Mouse (Mus musculus) Patski (cell line): ENCODE data around the gene Zfp72. TPM values are rescaled to one million over a fixed set of nuclear protein-coding genes. Genes with fewer than 3 reads are reported as not detected.

Experiments used
- ATAC-seq: fragments of 100-300 bp; one replicate; pipeline ENCODE4 v1.8.0; 2021
- CTCF ChIA-PET: fragments of 350-600 bp; sonication (Branson Sonifier 250); formaldehyde crosslinking; loops from one replicate; lab custom pipeline; 2022; ENCODE audit warnings: inconsistent platforms; lab: Charles Lee
- POLR2A ChIA-PET: fragments of 350-600 bp; sonication (Branson Sonifier 250); formaldehyde crosslinking; loops from one replicate; lab custom pipeline; 2022; ENCODE audit warnings: antibody characterized with exemption, inconsistent platforms; lab: Charles Lee
- DNase-seq: peaks from one replicate; pipeline ENCODE4 v3.0.0-alpha.2; 2011; ENCODE audit warnings: low read depth, low spot score
- H3K27me3 ChIP-seq: fragments of 371-371 bp; one replicate; pipeline ENCODE4 v1.5.1; 2021
- CTCF ChIP-seq: fragments of 100-300 bp; IDR thresholded peaks from one replicate; pipeline ENCODE4 v1.5.1; 2021
- in situ Hi-C: fragments of 300-500 bp; cut with MboI; formaldehyde crosslinking; loops from 3 replicates; pipeline ENCODE4 v1.11.1; 2018; ENCODE audit warnings: low pct_unique_long_range_greater_than_20kb, mixed read lengths
- polyA plus RNA-seq: library from polyadenylated mRNA; unstranded; gene quantifications from one replicate; pipeline ENCODE4 v1.2.3, GENCODE M21; 2021

Gene Zfp72
- polyA plus RNA-seq, 1 experiment from 2014 or later: 5.7 TPM

GRCm38 (mm10) chr13:74362218-74362617 is 28.4 kb downstream of the Zfp72 start:
- no peak for TF ChIP-seq CTCF
- ChIA-PET CTCF (interaction anchor here (2.3 kb wide), 1 partner anchor 9 kb away, joined by 5 read pairs; no protein-coding TSS in a partner anchor), POLR2A (interaction anchor here (0.6 kb wide), 1 partner anchor 28 kb away, joined by 4 read pairs; the partner anchor contains the start of gene Zfp72)
- in situ Hi-C loops: no loop called here
- ATAC-seq (no peak), DNase-seq (no peak)
- H3K27me3 ChIP-seq: no peaks in the 10 kb centered on the region

DNA sequence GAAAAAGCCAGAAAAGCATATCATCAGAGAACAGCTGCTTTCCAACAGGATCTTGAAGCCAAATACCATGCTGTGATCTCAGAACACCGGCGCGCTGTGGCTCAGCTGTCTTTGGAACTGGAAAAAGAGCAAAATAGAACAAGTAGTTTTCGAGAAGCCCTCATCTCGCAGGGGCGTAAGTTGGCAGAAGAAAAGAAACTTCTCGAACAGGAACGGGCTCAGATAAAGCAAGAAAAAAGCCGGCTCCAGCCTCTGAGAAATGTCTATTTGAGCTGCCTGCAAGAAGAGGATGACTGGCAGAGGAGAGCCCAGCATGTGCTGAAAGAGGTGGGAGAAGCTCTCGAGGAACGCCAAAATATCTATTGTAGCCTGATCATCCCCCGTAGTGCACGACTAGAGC is 34.1 kb downstream of the Zfp72 start:
- ATAC-seq: no peak
- in situ Hi-C loops: no loop called here
- CTCF ChIA-PET: interaction anchor here (1.5 to 1.8 kb wide), 3 partner anchors 11 to 25 kb away, joined by 4 to 6 read pairs (median 4); no protein-coding TSS in a partner anchor
- TF ChIP-seq CTCF: no peak
- H3K27me3 ChIP-seq: no peaks in the 10 kb centered on the region
- POLR2A ChIA-PET: no interaction called here
- DNase-seq: no peak

GRCm38 (mm10) chr13:74350435-74350906 is 40.2 kb downstream of the Zfp72 start:
- TF ChIP-seq CTCF: no peak
- DNase-seq (no peak), ATAC-seq (no peak)
- in situ Hi-C loops: loop anchor here (5.0 kb wide), 1 partner anchor 172 kb away; no protein-coding TSS in a partner anchor
- ChIA-PET CTCF (interaction anchor here (1.4 kb wide), 1 partner anchor 10 kb away, joined by 3 read pairs; no protein-coding TSS in a partner anchor), POLR2A (interaction anchor here (0.6 to 1.0 kb wide), 2 partner anchors 8 to 31 kb away, joined by 3 to 9 read pairs; no protein-coding TSS in a partner anchor)
- no peaks in the 10 kb centered on the region for H3K27me3 ChIP-seq

DNA sequence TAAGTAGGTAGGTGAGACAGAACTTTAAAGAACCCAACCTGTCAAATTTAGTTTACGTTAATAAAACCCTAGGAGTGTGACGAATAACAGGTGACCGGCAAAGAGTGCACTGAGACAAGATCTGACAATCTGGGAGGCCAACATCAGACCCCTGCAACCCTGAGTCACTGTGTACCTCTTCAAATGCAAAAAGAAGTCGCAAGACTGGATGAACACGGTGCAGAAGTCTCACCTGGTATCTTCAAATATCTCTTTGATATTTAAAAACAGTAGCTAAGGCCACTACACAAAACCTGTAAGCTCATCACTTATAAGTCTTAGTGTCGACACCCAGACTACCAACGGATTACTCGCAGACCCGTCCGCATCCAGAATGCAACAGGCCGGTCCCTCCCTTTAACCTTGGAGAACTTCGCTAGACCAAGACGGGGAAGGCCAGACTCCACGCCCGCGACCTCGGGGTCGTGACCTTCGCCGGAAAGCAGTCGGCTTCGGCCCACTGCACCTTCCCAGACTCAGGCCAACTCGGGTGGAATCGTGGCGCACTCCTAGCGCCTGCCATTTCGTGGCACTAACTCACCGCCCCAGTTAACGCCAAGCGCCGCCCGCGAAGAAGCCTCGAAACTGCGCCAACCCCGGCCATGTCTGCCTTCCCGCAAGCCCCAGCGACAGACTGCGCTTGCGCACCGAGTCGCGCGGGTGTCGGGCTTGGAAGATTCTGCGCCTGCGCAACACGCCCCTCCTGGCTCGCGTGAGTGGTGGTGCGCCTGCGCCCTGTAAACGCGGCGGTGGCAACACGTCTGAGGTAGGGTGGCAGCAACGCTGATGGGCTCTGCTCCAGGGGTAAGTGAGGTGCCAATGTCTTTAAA is 40.8 kb downstream of the Zfp72 start, which contains the start of the genes Sdha and Ccdc127:
TSS of gene Sdha (minus strand) at position 715 of the 869 bp plus-strand sequence.
TSS of gene Ccdc127 (plus strand) at position 744 of the 869 bp plus-strand sequence.
- ChIA-PET POLR2A (interaction anchor here (0.6 to 1.0 kb wide), 2 partner anchors 7 to 31 kb away, joined by 3 to 9 read pairs; no protein-coding TSS in a partner anchor), CTCF (interaction anchor here (1.4 to 2.0 kb wide), 3 partner anchors 9 to 40 kb away, joined by 3 to 5 read pairs (median 3); partner anchors contain the start of gene Zfp72)
- TF ChIP-seq CTCF: no peak
- in situ Hi-C loops: loop anchor here (5.0 to 25.0 kb wide), 3 partner anchors 65 to 413 kb away; no protein-coding TSS in a partner anchor
- ATAC-seq (peak; percentile 94), DNase-seq (peak; percentile 73)
- no peaks in the 10 kb centered on the region for H3K27me3 ChIP-seq

GRCm38 (mm10) chr13:74341036-74341435 is 49.6 kb downstream of the Zfp72 start:
- DNase-seq: no peak
- in situ Hi-C loops: loop anchor here (10.0 to 25.0 kb wide), 2 partner anchors 74 to 421 kb away; no protein-coding TSS in a partner anchor
- peak; percentile 87 for TF ChIP-seq CTCF
- CTCF ChIA-PET: interaction anchor here (0.7 to 3.7 kb wide), 8 partner anchors 9 to 234 kb away, joined by 3 to 26 read pairs (median 4); partner anchors contain the start of genes Ccdc127, Pdcd6, Sdha and Zfp72
- peak; percentile 78 for ATAC-seq
- no peaks in the 10 kb centered on the region for H3K27me3 ChIP-seq
- POLR2A ChIA-PET: no interaction called here

DNA sequence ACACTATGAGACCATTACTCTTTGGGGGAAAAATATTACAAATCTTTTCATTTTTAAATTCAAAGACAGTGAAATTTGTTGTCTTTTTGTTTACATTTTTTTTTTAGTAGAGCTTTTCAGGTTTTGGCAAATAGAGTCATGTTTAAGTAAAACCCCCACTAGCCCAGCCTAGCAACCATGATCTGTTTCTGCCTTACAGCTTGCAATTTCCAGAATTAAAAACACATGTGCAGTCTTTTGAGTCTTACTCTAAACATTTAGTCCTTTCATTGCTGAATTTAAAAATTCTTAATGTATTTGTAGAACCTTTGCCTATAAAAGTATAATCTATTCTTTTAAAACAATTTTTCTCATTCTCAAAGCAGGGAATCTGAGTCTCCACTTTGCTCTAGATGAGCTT is 61.3 kb downstream of the Zfp72 start:
- in situ Hi-C loops: loop anchor here (25.0 kb wide), 1 partner anchor 433 kb away; no protein-coding TSS in a partner anchor
- no peak for TF ChIP-seq CTCF
- ChIA-PET CTCF (no interaction called here), POLR2A (interaction anchor here (0.7 to 1.4 kb wide), 2 partner anchors 12 to 321 kb away, joined by 3 to 4 read pairs; partner anchors contain the start of gene Pdcd6)
- H3K27me3 ChIP-seq: no peaks in the 10 kb centered on the region
- ATAC-seq (no peak), DNase-seq (no peak)

Other genes with a start within 250 kb of the Zfp72 start
- 36.6 TPM for gene Exoc3, start 182.1 kb downstream of the Zfp72 start, polyA plus RNA-seq
- not detected for gene Ahrr, start 98.5 kb downstream of the Zfp72 start, polyA plus RNA-seq
- 170 TPM for gene Pdcd6, start 73.3 kb downstream of the Zfp72 start, polyA plus RNA-seq
- gene Sdha, start 40.6 kb downstream of the Zfp72 start, polyA plus RNA-seq: 368 TPM
- 45.2 TPM for gene Ccdc127, start 40.5 kb downstream of the Zfp72 start, polyA plus RNA-seq
- gene Lrrc14b, start 26.8 kb downstream of the Zfp72 start, polyA plus RNA-seq: not detected
- 1,527 TPM for gene Ftl1-ps1, start 8.9 kb upstream of the Zfp72 start, polyA plus RNA-seq
- gene Zfp825, start 103.2 kb upstream of the Zfp72 start, polyA plus RNA-seq: 8.8 TPM
- 29.3 TPM for gene Erap1, start 248.7 kb upstream of the Zfp72 start, polyA plus RNA-seq